Mouse (Mus musculus) neural tube, embryonic 12.5 days (tissue): ENCODE data around the gene Zc3h7a. TPM values are rescaled to one million over a fixed set of nuclear protein-coding genes. Genes with fewer than 3 reads are reported as not detected.

Experiments
- ATAC-seq: fragments of 200-750 bp; cut with Nextera tagmentation; 2 replicates; pipeline ENCODE4 v1.8.0; 2017; ENCODE audit warnings: low read depth, mild to moderate bottlenecking, moderate TSS enrichment, moderate library complexity; ENCODE audit not compliant: low FRiP score
- H3K27ac ChIP-seq: fragments of 300-500 bp; sonication (generic); 2 replicates; pipeline ENCODE4 v1.5.1; 2016
- H3K27me3 ChIP-seq: fragments of 300-500 bp; sonication (generic); replicated peaks from 2 replicates; pipeline ENCODE4 v1.6.1; 2016; ENCODE audit warnings: mild to moderate bottlenecking
- H3K36me3 ChIP-seq: fragments of 300-500 bp; sonication (generic); 2 replicates; pipeline ENCODE4 v1.6.1; 2016; ENCODE audit warnings: mild to moderate bottlenecking
- H3K4me1 ChIP-seq: fragments of 300-500 bp; sonication (generic); 2 replicates; pipeline ENCODE4 v1.6.1; 2016
- H3K4me2 ChIP-seq: fragments of 300-500 bp; sonication (generic); replicated peaks from 2 replicates; pipeline ENCODE4 v1.6.1; 2016; ENCODE audit warnings: mild to moderate bottlenecking
- H3K4me3 ChIP-seq: fragments of 300-500 bp; sonication (generic); 2 replicates; pipeline ENCODE4 v1.5.1; 2016
- H3K9ac ChIP-seq: fragments of 300-500 bp; sonication (generic); 2 replicates; pipeline ENCODE4 v1.6.1; 2016; ENCODE audit warnings: mild to moderate bottlenecking
- H3K9me3 ChIP-seq: fragments of 300-500 bp; sonication (generic); 2 replicates; pipeline ENCODE4 v1.6.1; 2016; ENCODE audit warnings: mild to moderate bottlenecking
- WGBS: fragments of 180-500 bp; shearing (Covaris S2); methylation state at CpG from one replicate; pipeline ENCODE4 v1.1.7; 2016; 5-methylcytosine and 5-hydroxymethylcytosine counted together
- microRNA-seq: library from miRNA; unstranded; fragments of <30 nt; microRNA quantifications from one replicate; pipeline ENCODE4, GENCODE M21; 2017
- polyA plus RNA-seq: library from polyadenylated mRNA; unstranded; fragments of >200 nt; fragmentation: Nextera tagmentation; extraction: Ambion mirVana; gene quantifications from 2 replicates; pipeline ENCODE4 v1.2.1, GENCODE M21; 2016

Zc3h7a gene
- polyA plus RNA-seq, 1 experiment from 2014 or later = 105 TPM

DNA sequence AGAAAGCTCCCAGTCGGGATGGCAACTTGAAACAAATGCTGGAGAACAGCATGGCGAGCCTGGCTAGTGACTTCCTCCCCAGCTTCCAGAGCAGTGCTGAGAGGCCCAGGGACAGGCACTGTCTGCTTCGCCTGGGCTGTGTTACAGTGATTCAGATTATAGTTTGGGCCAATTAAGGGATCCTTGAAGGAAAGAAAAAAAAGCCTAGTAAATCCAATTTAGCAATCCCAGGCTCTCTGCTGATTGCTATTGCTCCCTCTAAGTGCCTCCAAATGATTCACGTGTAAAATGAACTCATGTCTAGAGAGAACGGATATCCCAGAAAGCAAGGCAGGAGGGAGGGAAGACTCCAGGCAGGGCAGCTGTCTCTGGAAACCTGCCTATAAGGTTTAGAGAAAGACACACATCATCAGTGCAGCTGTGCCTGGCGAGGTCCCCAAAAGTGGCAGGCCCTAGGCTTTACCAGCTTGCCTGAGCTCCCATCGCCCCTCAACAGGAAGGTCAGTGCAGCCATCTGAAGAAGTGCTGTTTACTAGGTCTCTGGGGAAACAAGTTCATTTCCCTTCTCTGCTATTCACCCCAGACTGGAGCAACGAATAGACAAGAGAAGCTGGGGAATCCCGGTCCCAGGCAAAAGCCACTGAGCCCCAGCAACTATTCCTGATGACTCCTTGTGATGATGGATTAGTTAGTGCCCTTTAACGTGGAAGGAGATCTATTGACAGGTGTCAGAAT is 85.2 kb downstream of the Zc3h7a start:
- 86% methylated on average over 10 of the region's 10 CpGs for WGBS
- no peaks in the 10 kb centered on the region for H3K27me3 ChIP-seq
- H3K27ac ChIP-seq = no peak overlapping the region
- H3K4me3 ChIP-seq = no peak overlapping the region
- no peak overlapping the region for H3K9ac ChIP-seq
- peaks cover 46% of the 10 kb centered on the region for H3K36me3 ChIP-seq
- H3K4me1 ChIP-seq = no peaks in the 10 kb centered on the region
- no peaks in the 10 kb centered on the region for H3K9me3 ChIP-seq
- ATAC-seq = no peak
- no peak overlapping the region for H3K4me2 ChIP-seq

DNA sequence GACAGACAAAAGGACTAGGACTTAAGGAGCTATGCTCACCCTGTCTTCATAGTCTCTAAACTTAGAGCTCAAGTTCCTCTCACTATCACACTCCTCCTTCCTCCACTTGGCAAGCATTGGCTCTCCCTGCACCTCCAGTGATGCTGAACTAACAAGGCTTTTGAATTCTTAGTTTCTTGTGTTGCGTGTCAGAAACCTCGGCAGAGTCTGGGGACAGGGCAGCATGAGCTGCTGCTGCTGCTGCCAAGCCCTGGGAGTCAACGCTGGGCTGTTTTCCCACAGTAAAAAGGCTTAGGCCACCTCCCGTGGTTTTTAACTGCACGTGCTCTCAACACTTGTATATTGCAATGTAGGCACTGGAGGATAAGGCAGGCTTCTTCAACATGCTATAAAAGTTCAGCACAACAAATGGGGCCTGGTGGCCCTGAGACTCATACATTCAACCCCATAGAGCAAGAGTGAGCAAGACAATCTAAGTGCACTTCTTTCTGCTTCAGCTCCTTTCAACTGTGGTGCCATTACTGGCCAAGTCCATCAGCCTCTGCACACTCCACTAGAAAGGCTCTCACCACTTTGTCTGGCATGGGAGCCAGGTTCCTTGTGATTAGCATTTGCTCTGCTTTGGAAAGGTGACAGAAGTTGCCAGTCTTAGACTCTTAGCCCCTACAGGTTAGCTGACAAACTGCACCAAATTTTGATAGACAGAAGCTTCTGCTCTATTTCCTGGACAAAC is 89.2 kb downstream of the Zc3h7a start:
- Histone ChIP-seq H3K4me1 (no peaks in the 10 kb centered on the region), H3K4me2 (no peak overlapping the region), H3K27ac (no peak overlapping the region), H3K9ac (no peak overlapping the region), H3K4me3 (no peak overlapping the region), H3K27me3 (no peaks in the 10 kb centered on the region), H3K36me3 (peaks cover 66% of the 10 kb centered on the region), H3K9me3 (no peaks in the 10 kb centered on the region)
- WGBS = 47% methylated on average over 5 of the region's 5 CpGs
- ATAC-seq = peak; percentile 68

Small RNA genes within 50 kb of the gene (microRNA-seq; reads per million reads assigned to microRNA genes)
- 88.7 reads per million, percentile 49 among the genes with 10 or more reads in this experiment for gene Gm23935

Other genes starting within 250 kb of the Zc3h7a start
- gene Snn, start 115.4 kb downstream of the Zc3h7a start, polyA plus RNA-seq = 115 and 117 TPM in 2 replicates
- gene Litaf, start 110.2 kb downstream of the Zc3h7a start, polyA plus RNA-seq = 47.7 and 52.1 TPM in 2 replicates
- 32.5 TPM in 2 replicates for gene Txndc11, start 41.7 kb downstream of the Zc3h7a start, polyA plus RNA-seq
- gene Rsl1d1, start 26.9 kb upstream of the Zc3h7a start, polyA plus RNA-seq = 179 and 191 TPM in 2 replicates
- gene Gspt1, start 77.9 kb upstream of the Zc3h7a start, polyA plus RNA-seq = 94.5 and 101 TPM in 2 replicates
- gene Tnfrsf17, start 137.4 kb upstream of the Zc3h7a start, polyA plus RNA-seq = not detected in 2 replicates
- gene Snx29, start 146.5 kb upstream of the Zc3h7a start, polyA plus RNA-seq = 18.1 and 21.1 TPM in 2 replicates